Mouse (Mus musculus): ENCODE data around the gene Per1. TPM values are rescaled to one million over a fixed set of nuclear protein-coding genes. Genes with fewer than 3 reads are reported as not detected.

Per1 gene
- polyA plus RNA-seq, 1 experiment, result 25.0 TPM

- Histone ChIP-seq H3K9me3 (replicated peaks; ENCODE audit: control insufficient read depth, insufficient read depth, low read length, poor library complexity, severe bottlenecking) (no peaks in the 10 kb centered on the region), H3K27ac (ENCODE audit: insufficient read depth, low read length) (peak within 1 kb of the TSS; percentile 27; the same call in 1 of the 2 replicates), H3K4me1 (ENCODE audit: control insufficient read depth, insufficient read depth, low read length) (no peaks in the 10 kb centered on the region), H3K27me3 (ENCODE audit: control insufficient read depth, insufficient read depth, low read length, poor library complexity, severe bottlenecking) (no peaks in the 10 kb centered on the region), H3K9ac (ENCODE audit: low read depth, poor library complexity, severe bottlenecking) (peak within 1 kb of the TSS; percentile 87), H3K36me3 (ENCODE audit: control insufficient read depth, insufficient read depth, low read length, poor library complexity, severe bottlenecking) (no peaks in the 10 kb centered on the region), H3K4me3 (ENCODE audit: low read depth, low read length) (peak within 1 kb of the TSS; percentile 90)
- TF ChIP-seq POLR2A (IDR thresholded peaks at IDR 0.05; ENCODE audit: insufficient read depth, low read length) (no peak), EP300 (IDR thresholded peaks at IDR 0.05; ENCODE audit: insufficient read depth, low read depth, low read length) (no peak), CTCF (IDR thresholded peaks at IDR 0.05; ENCODE audit: low read depth, low read length) (no peak)
Observed at GRCm38 (mm10) chr11:69059357-69059974, 35.6 kb upstream of the Per1 start, which contains the start of gene Borcs6. Gene Borcs6 (plus strand): TSS chr11:69059717.

- H3K36me3 ChIP-seq (ENCODE audit: control insufficient read depth, insufficient read depth, low read length, poor library complexity, severe bottlenecking), result no peaks in the 10 kb centered on the region
- H3K4me3 ChIP-seq (ENCODE audit: low read depth, low read length), result peak overlapping the region; percentile 79
- no peak for TF ChIP-seq POLR2A (IDR thresholded peaks at IDR 0.05; ENCODE audit: insufficient read depth, low read length)
- H3K4me1 ChIP-seq (ENCODE audit: control insufficient read depth, insufficient read depth, low read length), result no peaks in the 10 kb centered on the region
- H3K9me3 ChIP-seq (replicated peaks; ENCODE audit: control insufficient read depth, insufficient read depth, low read length, poor library complexity, severe bottlenecking), result no peaks in the 10 kb centered on the region
- H3K27me3 ChIP-seq (ENCODE audit: control insufficient read depth, insufficient read depth, low read length, poor library complexity, severe bottlenecking), result no peaks in the 10 kb centered on the region
- no peak overlapping the region for H3K27ac ChIP-seq (ENCODE audit: insufficient read depth, low read length)
- H3K9ac ChIP-seq (ENCODE audit: low read depth, poor library complexity, severe bottlenecking), result peak overlapping the region; percentile 87
Observed at GRCm38 (mm10) chr11:69059975-69060411, 35.0 kb upstream of the Per1 start.

- TF ChIP-seq POLR2A (IDR thresholded peaks at IDR 0.05; ENCODE audit: insufficient read depth, low read length) (no peak), EP300 (IDR thresholded peaks at IDR 0.05; ENCODE audit: insufficient read depth, low read depth, low read length) (no peak), CTCF (IDR thresholded peaks at IDR 0.05; ENCODE audit: low read depth, low read length) (no peak)
- Histone ChIP-seq H3K4me3 (ENCODE audit: low read depth, low read length) (peak overlapping the region; percentile 79), H3K36me3 (ENCODE audit: control insufficient read depth, insufficient read depth, low read length, poor library complexity, severe bottlenecking) (no peaks in the 10 kb centered on the region), H3K9me3 (replicated peaks; ENCODE audit: control insufficient read depth, insufficient read depth, low read length, poor library complexity, severe bottlenecking) (no peaks in the 10 kb centered on the region), H3K27me3 (ENCODE audit: control insufficient read depth, insufficient read depth, low read length, poor library complexity, severe bottlenecking) (no peaks in the 10 kb centered on the region), H3K27ac (ENCODE audit: insufficient read depth, low read length) (no peak overlapping the region), H3K9ac (ENCODE audit: low read depth, poor library complexity, severe bottlenecking) (peak overlapping the region; percentile 87), H3K4me1 (ENCODE audit: control insufficient read depth, insufficient read depth, low read length) (no peaks in the 10 kb centered on the region)
Observed at GRCm38 (mm10) chr11:69060448-69061254, 34.4 kb upstream of the Per1 start.

- peak overlapping the region; percentile 87; the same call in 1 of the 2 replicates for H3K9ac ChIP-seq (ENCODE audit: low read depth, poor library complexity, severe bottlenecking)
- TF ChIP-seq CTCF (IDR thresholded peaks at IDR 0.05; ENCODE audit: low read depth, low read length) (no peak), POLR2A (IDR thresholded peaks at IDR 0.05; ENCODE audit: insufficient read depth, low read length) (no peak), EP300 (IDR thresholded peaks at IDR 0.05; ENCODE audit: insufficient read depth, low read depth, low read length) (no peak)
- no peaks in the 10 kb centered on the region for H3K27me3 ChIP-seq (ENCODE audit: control insufficient read depth, insufficient read depth, low read length, poor library complexity, severe bottlenecking)
- H3K36me3 ChIP-seq (ENCODE audit: control insufficient read depth, insufficient read depth, low read length, poor library complexity, severe bottlenecking), result no peaks in the 10 kb centered on the region
- no peaks in the 10 kb centered on the region for H3K9me3 ChIP-seq (replicated peaks; ENCODE audit: control insufficient read depth, insufficient read depth, low read length, poor library complexity, severe bottlenecking)
- peak overlapping the region; percentile 25 for H3K4me3 ChIP-seq (ENCODE audit: low read depth, low read length)
- no peaks in the 10 kb centered on the region for H3K4me1 ChIP-seq (ENCODE audit: control insufficient read depth, insufficient read depth, low read length)
- no peak overlapping the region for H3K27ac ChIP-seq (ENCODE audit: insufficient read depth, low read length)
Observed at GRCm38 (mm10) chr11:69061255-69061912, 33.6 kb upstream of the Per1 start.

DNA sequence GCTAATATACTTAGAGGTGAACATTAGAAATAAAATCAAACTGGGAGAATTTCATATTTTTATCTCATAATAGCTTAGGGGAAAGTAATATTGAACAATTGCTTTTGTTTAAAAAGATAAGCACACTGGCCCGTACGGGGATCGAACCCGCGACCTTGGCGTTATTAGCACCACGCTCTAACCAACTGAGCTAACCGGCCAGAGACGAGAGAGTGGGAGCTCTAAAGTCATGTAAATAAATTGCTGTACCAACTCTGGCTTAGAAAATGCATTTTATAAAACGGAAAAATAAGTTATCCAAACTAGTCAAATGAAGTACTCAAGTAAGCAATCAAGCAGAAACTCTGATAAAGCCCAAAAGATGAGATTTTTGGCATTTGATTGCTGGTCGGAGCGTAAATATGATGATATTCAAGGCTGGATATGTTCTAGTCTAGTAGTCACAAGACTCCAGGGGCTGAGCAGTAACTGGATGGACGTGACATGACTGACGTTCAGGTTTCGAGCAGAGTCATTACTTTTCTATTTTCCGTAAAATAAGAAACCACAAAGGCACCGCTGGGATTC, 32.7 kb upstream of the Per1 start:
- H3K4me3 ChIP-seq (ENCODE audit: low read depth, low read length), result peak overlapping the region; percentile 92
- H3K27ac ChIP-seq (ENCODE audit: insufficient read depth, low read length), result peak overlapping the region; percentile 39; the same call in 1 of the 2 replicates
- no peaks in the 10 kb centered on the region for H3K36me3 ChIP-seq (ENCODE audit: control insufficient read depth, insufficient read depth, low read length, poor library complexity, severe bottlenecking)
- H3K9ac ChIP-seq (ENCODE audit: low read depth, poor library complexity, severe bottlenecking), result peak overlapping the region; percentile 55
- no peaks in the 10 kb centered on the region for H3K9me3 ChIP-seq (replicated peaks; ENCODE audit: control insufficient read depth, insufficient read depth, low read length, poor library complexity, severe bottlenecking)
- no peaks in the 10 kb centered on the region for H3K4me1 ChIP-seq (ENCODE audit: control insufficient read depth, insufficient read depth, low read length)
- no peak for TF ChIP-seq POLR2A (IDR thresholded peaks at IDR 0.05; ENCODE audit: insufficient read depth, low read length)
- peak; percentile 65; the same call in 1 of the 2 replicates for TF ChIP-seq EP300 (IDR thresholded peaks at IDR 0.05; ENCODE audit: insufficient read depth, low read depth, low read length)
- H3K27me3 ChIP-seq (ENCODE audit: control insufficient read depth, insufficient read depth, low read length, poor library complexity, severe bottlenecking), result no peaks in the 10 kb centered on the region

Data from ES-Bruce4 (cell line).